Mouse (Mus musculus) olfactory bulb, adult 2 months (tissue): ENCODE results near the gene Chd2.

Source experiments
- CTCF ChIP-seq: fragments of 200-500 bp; IDR thresholded peaks from 2 replicates; pipeline ENCODE4 v1.5.1; 2012; ENCODE audit warnings: low read depth, mild to moderate bottlenecking, low read length, moderate library complexity; ENCODE audit not compliant: insufficient read depth
- POLR2A ChIP-seq: fragments of 200-500 bp; IDR thresholded peaks from 2 replicates; pipeline ENCODE4 v1.6.1; 2012; ENCODE audit warnings: mild to moderate bottlenecking, low read depth, low read length, moderate library complexity; ENCODE audit not compliant: insufficient read depth

DNA sequence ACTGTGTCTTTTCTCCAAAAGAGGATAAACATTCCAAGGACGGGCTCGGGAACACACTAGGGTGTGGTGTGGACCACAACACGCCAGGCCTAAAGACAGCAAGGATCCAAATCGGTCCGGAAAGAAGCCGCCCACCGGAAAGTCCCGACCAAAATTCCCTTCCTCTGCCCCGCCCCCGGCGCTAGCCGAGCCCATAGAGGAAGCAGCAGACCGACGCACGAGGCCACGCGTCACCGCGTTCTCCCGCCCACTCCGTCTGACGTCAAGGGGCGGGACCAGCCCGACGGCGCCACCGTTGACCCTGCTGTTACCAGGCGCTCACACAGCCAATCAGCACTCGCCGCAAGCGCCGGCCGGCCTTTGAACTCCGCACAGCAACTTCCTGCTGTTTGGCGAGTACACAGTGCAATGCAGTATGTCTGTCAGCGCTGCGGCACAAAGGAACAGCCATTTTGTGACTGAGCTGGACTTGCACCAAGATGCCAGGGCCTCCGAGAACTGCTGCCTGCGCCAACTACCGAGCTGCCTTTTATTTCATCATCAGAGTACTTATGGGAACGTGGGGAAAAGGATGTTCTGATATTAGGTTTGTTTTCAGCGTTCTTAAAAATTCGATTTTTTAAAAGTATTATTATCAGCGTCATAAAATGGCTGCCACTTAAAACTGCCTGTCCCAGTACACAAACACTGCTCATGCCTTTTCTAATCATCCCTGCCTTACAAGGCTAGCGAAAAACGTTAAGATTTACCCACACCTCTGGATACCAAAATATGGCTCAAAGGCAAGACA, 3.8 kb downstream of the Chd2 start:
- TF ChIP-seq CTCF (no peak), POLR2A (peak; percentile 47)
